Mouse (Mus musculus): Measurements from ENCODE around the gene Inppl1.

DNA sequence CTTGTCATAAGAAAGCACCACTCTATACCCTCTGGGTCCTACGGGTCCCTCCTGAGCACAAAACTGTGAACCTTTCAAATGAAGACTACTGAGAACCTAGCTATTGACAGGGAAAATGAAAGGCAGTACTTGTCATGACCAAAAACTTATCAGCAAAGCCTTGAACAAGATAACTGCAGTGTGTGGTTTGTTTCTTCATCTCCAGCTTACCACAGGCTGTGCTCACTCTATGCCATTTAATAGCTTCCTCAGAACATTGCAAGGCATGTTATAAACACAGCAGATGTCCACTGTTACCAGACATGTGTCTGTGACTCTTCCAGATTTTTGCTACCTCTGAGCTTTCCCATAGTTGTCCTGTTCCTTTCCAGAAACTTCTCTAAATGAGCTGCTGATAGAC, 61.0 kb downstream of the Inppl1 start:
- TF ChIP-seq GATA1 (IDR thresholded peaks at IDR 0.05; ENCODE audit: borderline replicate concordance, low read length): no peak
- no peak for TF ChIP-seq CTCF (IDR thresholded peaks at IDR 0.05; ENCODE audit: low read depth, low read length)
- no peak for TF ChIP-seq POLR2AphosphoS5 (IDR thresholded peaks at IDR 0.05; ENCODE audit: insufficient replicate concordance, low read depth, low read length)
- no peak for TF ChIP-seq TAL1 (conservative IDR thresholded peaks at IDR 0.05; ENCODE audit: low read depth, low read length)
- no peak for TF ChIP-seq GATA2 (IDR thresholded peaks at IDR 0.05; ENCODE audit: borderline replicate concordance, low read depth, low read length)

All from G1E (cell line).